ENCODE assay signal across 24 mouse cellular contexts in the genomic region with DNA sequence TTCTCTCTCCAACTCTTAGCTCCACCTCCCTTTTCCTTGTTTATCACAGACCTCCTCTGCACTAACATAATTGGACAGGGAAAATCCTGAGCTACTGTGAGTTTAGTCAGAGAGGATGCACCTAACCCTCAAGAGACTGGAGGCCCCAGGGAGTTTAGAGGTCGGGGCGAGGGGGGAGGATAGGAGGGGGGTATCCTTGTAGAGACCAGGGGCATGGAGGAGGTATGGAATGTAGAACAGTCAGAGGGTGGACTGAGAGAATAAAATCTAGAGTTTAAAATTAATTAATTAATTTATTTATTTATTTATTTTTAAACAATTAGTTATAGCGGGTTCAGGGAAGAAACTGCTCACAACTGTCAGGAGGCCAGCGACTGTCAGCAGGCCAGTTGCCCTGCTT.
"Had no signal": no experiment of that assay in that cellular context is flagged by ENCODE, and none has a peak within 500 bp of the region (broad histone marks: within the 10 kb centered on the region; RNA-seq: fewer than 3 reads in every experiment).

No protein-coding gene starts in this region.

- DNase-seq: gastrocnemius, adult 2 months; gastrocnemius, postnatal 10 days; gastrocnemius, postnatal 25 days; heart, adult 18-20 months; heart, postnatal 10 days; heart, postnatal 4 days; kidney, adult 18-20 months; kidney, adult 8-10 months; kidney, postnatal 10 days; kidney, postnatal 25 days; kidney, postnatal 4 days had no signal

- H3K4me2 ChIP-seq: heart, embryonic 12.5 days; hindbrain, embryonic 14.5 days; intestine, embryonic 15.5 days; limb, embryonic 12.5 days had no signal

- H3K27me3 ChIP-seq: heart, embryonic 12.5 days; intestine, embryonic 15.5 days; limb, embryonic 12.5 days had no signal

- H3K27ac ChIP-seq: gastrocnemius, adult 2 months; heart, embryonic 10.5 days; hindbrain, embryonic 10.5 days; hindbrain, embryonic 14.5 days; intestine, embryonic 15.5 days; layer of hippocampus, adult 2 months; left cerebral cortex, adult 2 months; limb, embryonic 10.5 days; limb, embryonic 12.5 days had no signal

- ATAC-seq: forebrain, embryonic 16.5 days; hindbrain, embryonic 16.5 days; inflammation-experienced regulatory T-cells, adult 6 months; intestine, embryonic 15.5 days; intestine, postnatal 0 days had no signal

- H3K9ac ChIP-seq: heart, embryonic 12.5 days; hindbrain, embryonic 14.5 days; intestine, embryonic 15.5 days; limb, embryonic 12.5 days had no signal

- H3K4me3 ChIP-seq: gastrocnemius, adult 2 months; heart, embryonic 10.5 days; heart, embryonic 12.5 days; hindbrain, embryonic 10.5 days; intestine, embryonic 15.5 days; layer of hippocampus, adult 2 months; left cerebral cortex, adult 2 months; limb, embryonic 10.5 days; limb, embryonic 12.5 days had no signal

- H3K36me3 ChIP-seq: heart, embryonic 10.5 days; heart, embryonic 12.5 days; hindbrain, embryonic 10.5 days; intestine, embryonic 15.5 days; limb, embryonic 10.5 days; limb, embryonic 12.5 days had no signal

- H3K9me3 ChIP-seq: heart, embryonic 10.5 days; heart, embryonic 12.5 days; hindbrain, embryonic 10.5 days; intestine, embryonic 15.5 days; limb, embryonic 10.5 days; limb, embryonic 12.5 days had no signal

- H3K4me1 ChIP-seq: heart, embryonic 10.5 days; heart, embryonic 12.5 days; hindbrain, embryonic 10.5 days; intestine, embryonic 15.5 days; limb, embryonic 10.5 days; limb, embryonic 12.5 days had no signal
